Mouse (Mus musculus): ENCODE data around the gene Cyb5rl.
"Not testable (repeated sequence)": the region's sequence is repeated elsewhere in the genome, so short reads cannot be mapped to it uniquely, and the experiment has no call there.

Cyb5rl gene

GRCm38 (mm10) chr4:107106777-107107176 is 40.0 kb downstream of the Cyb5rl start:
- intact Hi-C loops (cut with DNase I) = no loop called here

GRCm38 (mm10) chr4:107108291-107108731 is 41.5 kb downstream of the Cyb5rl start:
- intact Hi-C loops (cut with DNase I) = no loop called here

- intact Hi-C loops (cut with DNase I) = not testable (repeated sequence)
Measured at GRCm38 (mm10) chr4:107109181-107109580, 42.4 kb downstream of the Cyb5rl start.

GRCm38 (mm10) chr4:107114278-107114677 is 47.5 kb downstream of the Cyb5rl start:
- intact Hi-C loops (cut with DNase I) = no loop called here

- intact Hi-C loops (cut with DNase I) = loop anchor here (5.0 kb wide), 1 partner anchor 51 kb away; the partner anchor contains the start of genes Cyb5rl and Mrpl37
Measured at GRCm38 (mm10) chr4:107117741-107118385, 51.1 kb downstream of the Cyb5rl start.

- intact Hi-C loops (cut with DNase I) = loop anchor here (5.0 kb wide), 1 partner anchor 52 kb away; the partner anchor contains the start of genes Cyb5rl and Mrpl37
Measured at GRCm38 (mm10) chr4:107119056-107119455, 52.3 kb downstream of the Cyb5rl start.

- intact Hi-C loops (cut with DNase I) = no loop called here
Measured at GRCm38 (mm10) chr4:107120676-107121075, 53.9 kb downstream of the Cyb5rl start.

GRCm38 (mm10) chr4:107121165-107121943 is 54.6 kb downstream of the Cyb5rl start:
- intact Hi-C loops (cut with DNase I) = no loop called here

- intact Hi-C loops (cut with DNase I) = no loop called here
Measured at GRCm38 (mm10) chr4:107124376-107124775, 57.6 kb downstream of the Cyb5rl start.

- intact Hi-C loops (cut with DNase I) = no loop called here
Measured at GRCm38 (mm10) chr4:107125101-107125500, 58.3 kb downstream of the Cyb5rl start.

GRCm38 (mm10) chr4:107126389-107126788 is 59.6 kb downstream of the Cyb5rl start:
- intact Hi-C loops (cut with DNase I) = no loop called here

- intact Hi-C loops (cut with DNase I) = no loop called here
Measured at GRCm38 (mm10) chr4:107126891-107127524, 60.2 kb downstream of the Cyb5rl start.

- intact Hi-C loops (cut with DNase I) = no loop called here
Measured at GRCm38 (mm10) chr4:107127901-107128669, 61.3 kb downstream of the Cyb5rl start.

- intact Hi-C loops (cut with DNase I) = no loop called here
Measured at GRCm38 (mm10) chr4:107129373-107129772, 62.6 kb downstream of the Cyb5rl start.

GRCm38 (mm10) chr4:107130534-107130933 is 63.7 kb downstream of the Cyb5rl start:
- intact Hi-C loops (cut with DNase I) = no loop called here

- intact Hi-C loops (cut with DNase I) = no loop called here
Measured at GRCm38 (mm10) chr4:107134891-107135290, 68.1 kb downstream of the Cyb5rl start.

GRCm38 (mm10) chr4:107135663-107136062 is 68.9 kb downstream of the Cyb5rl start:
- intact Hi-C loops (cut with DNase I) = no loop called here

GRCm38 (mm10) chr4:107136531-107136930 is 69.7 kb downstream of the Cyb5rl start:
- intact Hi-C loops (cut with DNase I) = no loop called here
